Mouse (Mus musculus) heart, embryonic 12.5 days (tissue): Measurements from ENCODE around the gene Pygl. TPM values are rescaled to one million over a fixed set of nuclear protein-coding genes. Genes with fewer than 3 reads are reported as not detected.

ENCODE experiments used
- ATAC-seq: fragments of 200-750 bp; cut with Nextera tagmentation; 2 replicates; pipeline ENCODE4 v1.8.0; 2017; ENCODE audit warnings: moderate TSS enrichment, moderate library complexity; ENCODE audit not compliant: insufficient number of reproducible peaks, low FRiP score
- H3K27ac ChIP-seq: fragments of 300-500 bp; sonication (generic); 2 replicates; pipeline ENCODE4 v1.5.1; 2016; ENCODE audit warnings: mild to moderate bottlenecking, moderate library complexity; ENCODE audit not compliant: poor library complexity, severe bottlenecking
- H3K27me3 ChIP-seq: fragments of 300-500 bp; sonication (generic); replicated peaks from 2 replicates; pipeline ENCODE4 v1.6.1; 2016; ENCODE audit warnings: mild to moderate bottlenecking, moderate library complexity
- H3K36me3 ChIP-seq: fragments of 300-500 bp; sonication (generic); 2 replicates; pipeline ENCODE4 v1.6.1; 2016; ENCODE audit warnings: mild to moderate bottlenecking, moderate library complexity
- H3K4me1 ChIP-seq: fragments of 300-500 bp; sonication (generic); replicated peaks from 2 replicates; pipeline ENCODE4 v1.6.1; 2016; ENCODE audit warnings: mild to moderate bottlenecking
- H3K4me2 ChIP-seq: fragments of 300-500 bp; sonication (generic); 2 replicates; pipeline ENCODE4 v1.6.1; 2016; ENCODE audit warnings: mild to moderate bottlenecking, moderate library complexity
- H3K4me3 ChIP-seq: fragments of 300-500 bp; sonication (generic); 2 replicates; pipeline ENCODE4 v1.5.1; 2016; ENCODE audit warnings: mild to moderate bottlenecking
- H3K9ac ChIP-seq: fragments of 300-500 bp; sonication (generic); 2 replicates; pipeline ENCODE4 v1.6.1; 2016; ENCODE audit warnings: mild to moderate bottlenecking, moderate library complexity
- H3K9me3 ChIP-seq: fragments of 300-500 bp; sonication (generic); replicated peaks from 2 replicates; pipeline ENCODE4 v1.6.1; 2016; ENCODE audit warnings: mild to moderate bottlenecking, moderate library complexity
- WGBS: fragments of 180-500 bp; shearing (Covaris S2); methylation state at CpG from one replicate; pipeline ENCODE4 v1.1.7; 2016; 5-methylcytosine and 5-hydroxymethylcytosine counted together
- polyA plus RNA-seq: library from polyadenylated mRNA; unstranded; fragments of >200 nt; fragmentation: Nextera tagmentation; extraction: Ambion mirVana; gene quantifications from 2 replicates; pipeline ENCODE4 v1.2.1, GENCODE M21; 2016

Gene Pygl
- polyA plus RNA-seq: 36.5 and 37.1 TPM in 2 replicates

DNA sequence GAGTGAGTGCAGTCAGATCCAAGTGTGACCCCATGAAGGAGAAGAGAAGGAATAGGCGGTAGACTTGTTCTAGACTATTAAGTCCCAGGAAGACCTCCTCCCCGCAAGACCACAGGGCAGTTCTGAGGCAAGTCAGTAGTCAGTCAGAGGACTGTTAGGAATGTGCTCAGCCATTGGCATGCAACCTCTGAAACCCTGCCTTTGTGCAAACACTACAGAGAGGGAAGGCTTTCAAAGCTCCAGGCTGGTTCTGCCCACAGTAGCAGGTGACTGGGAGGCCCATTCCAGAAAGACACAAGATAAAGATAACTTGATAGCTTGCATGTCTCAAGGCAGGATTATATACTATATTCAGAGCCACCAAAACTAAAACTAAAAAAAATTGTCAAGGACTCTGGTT is at the start of gene Pygl:
TSS of gene Pygl (minus strand) at position 195 of the 400 bp plus-strand sequence.
- Histone ChIP-seq H3K9me3 (no peaks in the 10 kb centered on the region), H3K36me3 (no peaks in the 10 kb centered on the region), H3K27ac (no peak within 1 kb of the TSS), H3K27me3 (no peaks in the 10 kb centered on the region), H3K4me3 (no peak within 1 kb of the TSS), H3K9ac (no peak within 1 kb of the TSS), H3K4me1 (peaks cover 31% of the 10 kb centered on the region), H3K4me2 (no peak within 1 kb of the TSS)
- no peak for ATAC-seq
- WGBS: 68% methylated on average over 2 of the region's 2 CpGs

DNA sequence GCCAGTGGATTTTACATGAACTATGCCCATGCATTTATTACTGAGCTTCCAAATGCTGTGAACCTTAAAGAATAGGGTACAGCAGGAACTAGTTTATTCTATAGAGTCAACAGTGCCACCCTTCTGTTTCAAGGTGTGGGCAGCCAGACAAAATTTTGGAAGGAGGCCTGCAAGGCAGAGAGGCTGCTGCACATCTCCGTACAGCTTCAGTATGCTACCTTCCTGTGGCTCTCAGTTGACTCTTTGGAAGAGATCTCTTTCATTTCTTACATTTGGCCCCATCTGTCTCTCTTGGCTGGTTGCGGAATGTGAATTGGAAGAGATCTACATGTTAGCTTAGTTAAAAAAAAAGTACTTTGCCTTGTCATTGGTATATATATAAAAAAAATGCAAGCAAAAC is 49.6 kb upstream of the Pygl start:
- no peaks in the 10 kb centered on the region for H3K9me3 ChIP-seq
- H3K4me3 ChIP-seq: no peak overlapping the region
- 85% methylated on average over 2 of the region's 2 CpGs for WGBS
- H3K27me3 ChIP-seq: no peaks in the 10 kb centered on the region
- no peak overlapping the region for H3K9ac ChIP-seq
- H3K4me1 ChIP-seq: peaks cover 12% of the 10 kb centered on the region
- no peak overlapping the region for H3K4me2 ChIP-seq
- no peaks in the 10 kb centered on the region for H3K36me3 ChIP-seq
- ATAC-seq: no peak
- H3K27ac ChIP-seq: no peak overlapping the region

DNA sequence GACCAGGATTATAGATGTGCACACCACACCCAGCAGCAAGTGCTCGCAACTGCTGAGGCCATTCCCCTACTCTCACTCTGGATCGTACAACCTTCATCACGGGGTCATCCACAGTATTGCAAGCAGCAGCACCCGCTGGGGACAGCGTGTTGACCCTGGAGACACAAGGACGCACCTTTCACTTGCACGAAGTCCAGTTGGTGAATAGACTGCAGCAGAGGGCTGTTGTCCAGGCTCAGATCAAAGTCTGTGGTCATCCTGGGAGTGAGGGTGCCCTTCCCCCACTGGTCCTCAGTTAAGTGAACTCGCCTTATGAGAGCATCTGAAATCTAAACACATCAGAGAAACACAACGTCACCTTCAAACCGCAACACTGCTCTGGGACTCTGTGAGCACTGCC is 49.1 kb upstream of the Pygl start:
- no peak overlapping the region for H3K4me3 ChIP-seq
- WGBS: 80% methylated on average over 10 of the region's 10 CpGs
- H3K4me1 ChIP-seq: peaks cover 13% of the 10 kb centered on the region
- no peak overlapping the region for H3K27ac ChIP-seq
- no peak overlapping the region for H3K9ac ChIP-seq
- no peaks in the 10 kb centered on the region for H3K9me3 ChIP-seq
- H3K36me3 ChIP-seq: no peaks in the 10 kb centered on the region
- H3K4me2 ChIP-seq: no peak overlapping the region
- H3K27me3 ChIP-seq: no peaks in the 10 kb centered on the region
- no peak for ATAC-seq

DNA sequence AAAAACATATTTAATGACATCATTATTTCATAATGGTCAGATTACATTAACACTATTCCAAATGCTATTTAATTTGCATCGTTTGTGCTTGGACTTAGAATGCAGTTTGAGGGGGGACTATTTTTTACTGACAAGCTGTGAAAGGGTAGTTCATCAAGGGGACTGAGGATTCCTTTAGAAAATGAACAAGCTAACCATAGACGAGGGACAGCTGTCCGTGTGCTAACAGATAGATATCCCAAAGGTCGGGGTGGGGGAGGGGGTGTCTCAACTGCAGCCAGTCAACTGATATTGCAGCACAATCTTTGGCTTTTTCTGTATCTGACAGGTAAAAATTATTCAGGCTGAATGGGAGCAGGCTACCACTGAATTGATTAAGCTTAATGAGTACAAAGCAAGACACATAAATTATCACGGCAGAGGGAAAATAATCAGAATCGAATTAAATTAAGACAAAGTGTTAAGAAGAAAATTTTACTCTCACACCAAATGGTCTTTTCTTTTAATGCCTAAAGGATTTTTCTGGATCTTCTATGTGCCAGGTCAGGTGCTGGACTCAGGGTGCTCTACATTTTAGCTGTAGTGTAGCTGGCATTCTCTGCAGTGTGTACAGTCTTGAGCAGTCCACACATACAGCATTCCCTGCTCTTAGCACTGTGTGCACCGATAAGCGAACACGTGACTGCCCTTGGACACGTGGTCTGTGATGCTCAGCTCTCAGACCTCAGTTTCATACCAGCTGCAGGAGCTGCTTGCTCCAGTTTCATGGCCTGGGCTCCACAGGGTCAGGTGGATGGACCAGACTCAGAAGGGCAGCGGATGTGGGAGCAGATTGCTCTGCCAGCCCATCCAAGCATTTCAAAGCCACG is 46.0 kb upstream of the Pygl start:
- WGBS: 67% methylated on average over 12 of the region's 12 CpGs
- Histone ChIP-seq H3K4me1 (peaks cover 13% of the 10 kb centered on the region), H3K27ac (no peak overlapping the region), H3K4me3 (no peak overlapping the region), H3K27me3 (no peaks in the 10 kb centered on the region), H3K9ac (no peak overlapping the region), H3K9me3 (no peaks in the 10 kb centered on the region), H3K4me2 (no peak overlapping the region), H3K36me3 (no peaks in the 10 kb centered on the region)
- no peak for ATAC-seq

DNA sequence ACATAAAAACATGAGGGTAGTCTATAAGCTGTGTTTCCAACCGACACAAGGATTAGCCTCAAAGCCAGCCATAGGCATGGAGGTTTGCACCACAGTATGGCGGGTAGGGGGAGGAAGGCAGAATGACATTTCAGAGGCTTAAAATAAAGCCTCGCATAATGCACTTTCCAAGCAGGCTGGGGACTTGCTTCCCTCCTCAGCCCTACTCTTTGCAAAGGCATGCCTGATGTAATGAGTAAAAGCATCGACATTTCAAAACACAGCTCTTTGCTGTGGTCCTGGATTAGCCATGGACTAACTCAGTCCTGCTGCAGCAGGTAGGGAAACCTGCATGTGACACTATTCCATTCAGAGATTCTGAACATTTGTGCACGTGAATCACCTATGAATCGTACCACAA is 38.4 kb upstream of the Pygl start:
- Histone ChIP-seq H3K9me3 (no peaks in the 10 kb centered on the region), H3K4me2 (no peak overlapping the region), H3K36me3 (no peaks in the 10 kb centered on the region), H3K9ac (no peak overlapping the region), H3K4me1 (peaks cover 17% of the 10 kb centered on the region), H3K27me3 (no peaks in the 10 kb centered on the region), H3K4me3 (no peak overlapping the region), H3K27ac (no peak overlapping the region)
- no peak for ATAC-seq
- WGBS: 66% methylated on average over 6 of the region's 6 CpGs

DNA sequence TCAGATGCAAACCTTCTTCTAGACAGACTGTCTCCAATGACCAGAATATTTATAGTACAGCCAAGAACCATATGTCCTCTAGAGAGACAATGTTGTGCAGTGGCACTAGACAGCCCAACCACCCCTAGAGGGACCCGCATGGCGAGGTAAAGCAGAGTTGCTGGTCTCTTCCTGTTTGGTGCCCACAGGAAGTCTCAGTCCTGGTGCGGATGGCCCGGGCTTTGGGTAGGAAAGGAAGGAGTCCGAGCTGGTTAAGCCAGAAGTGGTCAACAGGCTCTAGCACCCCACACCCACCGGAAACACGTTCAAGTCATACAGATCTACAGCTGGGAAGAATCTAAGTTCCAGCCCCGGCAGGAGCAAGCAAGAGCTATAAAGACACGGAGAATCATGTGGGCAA is 36.0 kb upstream of the Pygl start:
- H3K4me1 ChIP-seq: peaks cover 17% of the 10 kb centered on the region
- no peak for ATAC-seq
- no peak overlapping the region for H3K9ac ChIP-seq
- no peak overlapping the region for H3K4me3 ChIP-seq
- H3K9me3 ChIP-seq: no peaks in the 10 kb centered on the region
- peak overlapping the region; percentile 76; the same call in 1 of the 2 replicates for H3K27ac ChIP-seq
- no peak overlapping the region for H3K4me2 ChIP-seq
- H3K27me3 ChIP-seq: no peaks in the 10 kb centered on the region
- 76% methylated on average over 9 of the region's 9 CpGs for WGBS
- H3K36me3 ChIP-seq: no peaks in the 10 kb centered on the region

DNA sequence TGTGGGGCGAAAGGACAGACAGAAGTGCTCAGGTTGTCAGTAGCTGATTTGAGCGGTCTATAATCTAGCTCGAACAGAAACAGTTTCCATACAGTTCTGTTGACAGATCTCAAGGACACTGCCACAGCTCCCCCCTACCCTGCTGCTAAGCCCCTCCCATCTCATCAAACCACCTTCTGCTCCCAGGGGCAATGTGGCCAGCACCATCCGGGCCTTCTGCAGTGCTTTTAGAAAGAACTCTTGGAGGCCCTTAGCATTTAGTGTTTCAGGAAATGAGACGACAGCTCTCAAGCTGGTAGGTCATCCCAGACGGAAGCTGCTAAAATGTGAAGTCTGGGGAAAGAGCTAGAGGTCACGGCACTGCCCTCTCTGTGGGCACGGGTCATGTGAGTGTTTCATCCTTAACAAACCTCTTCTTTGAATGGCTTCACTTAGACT is 35.2 kb upstream of the Pygl start:
- Histone ChIP-seq H3K4me3 (no peak overlapping the region), H3K9me3 (no peaks in the 10 kb centered on the region), H3K4me2 (peak overlapping the region; percentile 17), H3K36me3 (no peaks in the 10 kb centered on the region), H3K9ac (no peak overlapping the region), H3K4me1 (peaks cover 17% of the 10 kb centered on the region), H3K27me3 (no peaks in the 10 kb centered on the region), H3K27ac (peak overlapping the region; percentile 76)
- peak; percentile 73 for ATAC-seq
- WGBS: 13% methylated on average over 8 of the region's 8 CpGs

DNA sequence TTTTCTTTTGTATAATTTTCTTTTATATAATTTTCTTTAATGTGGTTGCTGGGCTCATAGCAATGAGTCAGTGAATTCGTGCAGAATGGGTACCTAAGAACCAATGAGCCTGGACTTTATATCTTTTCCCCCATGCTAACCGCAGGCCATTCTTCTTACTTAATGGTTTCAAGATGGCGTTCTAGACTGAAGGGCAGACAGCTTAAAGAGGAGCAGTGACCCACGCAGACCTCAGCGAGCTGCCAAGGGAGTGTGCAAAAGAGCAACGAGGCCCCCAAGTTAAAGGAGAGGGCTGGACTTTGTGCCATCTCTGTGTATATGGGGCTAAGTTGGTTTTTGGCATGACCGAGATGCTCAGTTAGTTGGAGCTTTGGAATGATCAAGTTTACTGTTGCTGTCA is 32.4 kb upstream of the Pygl start:
- Histone ChIP-seq H3K9me3 (no peaks in the 10 kb centered on the region), H3K27ac (no peak overlapping the region), H3K9ac (no peak overlapping the region), H3K4me1 (peaks cover 23% of the 10 kb centered on the region), H3K4me3 (no peak overlapping the region), H3K4me2 (no peak overlapping the region), H3K27me3 (no peaks in the 10 kb centered on the region), H3K36me3 (no peaks in the 10 kb centered on the region)
- ATAC-seq: no peak
- WGBS: 73% methylated on average over 7 of the region's 7 CpGs

DNA sequence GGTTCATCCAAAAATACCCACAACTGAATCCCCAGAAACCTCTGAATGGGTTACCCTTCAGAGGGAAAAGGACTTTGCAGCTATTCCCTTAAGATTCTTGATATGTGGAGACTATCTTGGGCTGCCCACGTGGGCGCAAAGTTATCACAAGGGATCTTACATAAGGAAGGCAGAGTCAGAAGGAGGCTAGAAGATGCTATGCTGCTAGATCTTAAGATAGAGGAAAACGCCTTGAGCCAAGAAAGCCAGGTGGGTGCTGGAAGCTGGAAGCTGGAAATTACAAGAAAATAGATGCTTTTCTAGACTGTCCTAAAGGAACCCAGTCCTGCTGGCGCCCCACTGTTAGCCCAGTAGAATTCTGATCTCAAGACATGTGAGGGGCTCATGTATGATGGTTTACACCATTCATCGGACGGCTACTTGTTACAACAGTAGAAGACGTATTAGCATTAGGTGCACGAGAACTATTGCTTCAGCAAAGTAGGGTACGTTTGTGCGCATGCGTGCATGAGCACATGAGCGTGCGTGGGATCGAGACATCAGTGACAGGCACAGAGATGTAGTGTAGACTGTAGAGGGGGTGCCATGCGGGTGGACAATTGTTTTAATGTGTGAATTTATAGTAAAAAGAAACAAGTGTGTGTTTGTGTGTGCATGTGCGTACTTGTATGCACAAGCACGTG is 31.1 kb upstream of the Pygl start:
- 86% methylated on average over 17 of the region's 17 CpGs for WGBS
- Histone ChIP-seq H3K27me3 (no peaks in the 10 kb centered on the region), H3K9ac (no peak overlapping the region), H3K4me3 (no peak overlapping the region), H3K9me3 (no peaks in the 10 kb centered on the region), H3K36me3 (no peaks in the 10 kb centered on the region), H3K27ac (no peak overlapping the region), H3K4me2 (no peak overlapping the region), H3K4me1 (peaks cover 26% of the 10 kb centered on the region)
- ATAC-seq: no peak

DNA sequence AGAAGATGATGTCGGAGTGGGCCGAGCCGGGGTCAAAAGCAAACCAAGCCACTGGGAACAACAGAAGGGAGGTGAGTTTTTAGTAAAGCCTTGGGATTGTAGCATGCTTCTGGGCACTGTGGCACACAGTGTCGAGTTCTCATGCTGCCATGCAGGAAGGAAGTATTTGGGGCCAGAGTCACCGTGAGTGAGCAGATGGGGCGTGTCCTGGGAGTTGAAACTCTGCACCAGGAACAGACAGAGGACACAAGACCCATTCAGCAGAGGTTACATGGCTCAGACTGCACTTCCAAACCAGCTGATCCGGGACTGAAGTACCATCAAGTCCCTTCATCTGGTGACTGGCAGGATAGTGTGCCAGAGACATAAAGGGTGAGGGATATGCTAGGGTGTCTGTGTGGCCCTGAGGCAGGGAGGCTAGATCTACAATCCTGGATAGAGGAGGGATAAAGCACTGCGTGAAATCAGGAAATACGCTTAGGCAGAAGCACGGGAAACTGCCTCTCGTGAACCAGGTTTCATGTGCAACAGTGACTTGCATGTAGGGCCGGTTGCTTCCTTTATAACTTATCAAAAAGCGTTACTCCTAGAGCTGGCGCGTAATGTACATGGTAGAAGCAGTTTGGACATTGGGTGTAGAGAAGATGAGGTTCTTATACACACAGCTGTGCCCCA is 20.1 kb upstream of the Pygl start:
- Histone ChIP-seq H3K4me3 (no peak overlapping the region), H3K4me2 (no peak overlapping the region), H3K9me3 (no peaks in the 10 kb centered on the region), H3K27me3 (no peaks in the 10 kb centered on the region), H3K4me1 (peaks cover 38% of the 10 kb centered on the region), H3K36me3 (no peaks in the 10 kb centered on the region), H3K9ac (no peak overlapping the region), H3K27ac (no peak overlapping the region)
- ATAC-seq: no peak
- 71% methylated on average over 15 of the region's 15 CpGs for WGBS

DNA sequence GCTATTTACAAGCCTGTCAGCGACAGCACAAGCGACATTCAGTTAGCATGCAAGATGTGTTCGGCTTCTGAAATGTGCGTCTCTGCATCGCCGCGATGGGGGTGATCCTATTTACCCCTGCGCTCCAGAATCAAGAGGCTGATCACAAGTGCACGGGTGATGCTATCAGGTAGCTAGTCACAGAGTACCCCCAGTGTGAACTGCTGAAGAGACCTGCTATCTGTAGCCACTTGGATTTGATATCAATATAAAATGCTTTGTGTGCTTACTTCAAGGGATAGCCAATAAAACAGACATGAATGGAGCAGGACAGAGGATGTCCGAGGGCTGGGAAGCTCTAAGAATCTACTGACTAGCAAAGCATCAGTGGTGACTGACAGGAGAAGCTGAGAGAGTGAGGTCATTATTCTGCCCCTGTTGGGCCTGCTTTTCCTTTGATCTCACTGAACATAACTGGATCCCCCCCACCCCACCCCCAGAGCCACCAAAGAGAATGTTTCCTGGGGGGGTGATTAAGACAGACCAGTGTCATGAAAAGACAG is 18.4 kb upstream of the Pygl start:
- WGBS: 75% methylated on average over 10 of the region's 10 CpGs
- peaks cover 32% of the 10 kb centered on the region for H3K4me1 ChIP-seq
- H3K27ac ChIP-seq: no peak overlapping the region
- no peak overlapping the region for H3K4me2 ChIP-seq
- ATAC-seq: no peak
- H3K36me3 ChIP-seq: no peaks in the 10 kb centered on the region
- no peaks in the 10 kb centered on the region for H3K27me3 ChIP-seq
- H3K9ac ChIP-seq: no peak overlapping the region
- no peaks in the 10 kb centered on the region for H3K9me3 ChIP-seq
- H3K4me3 ChIP-seq: no peak overlapping the region
